Mouse (Mus musculus) R1 (cell line): Measurements from ENCODE around the gene Gm2897.
"Not testable (repeated sequence)": the region's sequence is repeated elsewhere in the genome, so short reads cannot be mapped to it uniquely, and the experiment has no call there.

ENCODE experiments used
- DNase-seq: peaks from one replicate; pipeline ENCODE4 v3.0.0-alpha.2; 2018; ENCODE audit warnings: low read depth, low spot score

Gene Gm2897

DNA sequence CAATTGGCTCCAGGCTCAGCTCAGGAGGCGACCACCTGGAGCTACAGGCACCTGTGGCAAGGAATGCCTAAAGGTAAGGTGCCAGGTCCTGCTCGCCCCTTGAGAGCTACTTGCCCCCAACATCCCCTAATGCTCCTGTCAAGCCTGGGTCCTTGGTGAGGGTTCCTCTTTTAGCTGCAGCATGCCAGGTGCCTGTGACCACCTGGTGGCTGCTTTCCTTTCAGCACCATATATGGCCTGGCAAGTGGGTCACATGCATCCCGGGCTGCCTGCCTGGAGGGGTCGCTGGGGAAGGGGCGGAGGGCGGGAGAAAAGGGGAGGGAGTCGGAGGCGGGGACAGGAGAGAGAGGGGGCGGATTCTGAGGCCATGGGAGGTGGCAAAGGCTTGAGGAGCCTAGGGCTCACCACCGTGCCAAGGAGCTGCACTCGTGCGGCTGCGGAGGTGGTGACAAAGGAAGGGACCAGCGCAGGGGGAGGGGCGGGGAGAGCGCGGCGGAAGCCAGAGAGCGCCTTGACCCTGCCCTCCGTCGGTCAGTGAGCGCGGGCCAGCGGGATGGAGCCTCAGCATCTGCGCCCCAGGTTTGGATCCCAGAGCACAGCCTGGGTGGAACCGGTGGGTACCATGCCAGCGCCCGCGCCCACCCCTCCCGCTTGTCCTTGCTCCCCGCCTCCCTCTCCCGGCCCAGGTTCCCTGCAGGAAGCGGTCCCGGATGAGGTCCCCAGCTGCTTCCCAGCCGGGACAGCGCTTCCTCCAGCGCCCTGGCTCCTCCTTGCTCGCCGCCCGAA, at the start of gene Gm2897:
Gm2897 (plus strand) TSS at position 559 of the 786 bp plus-strand sequence.
- DNase-seq: peak; percentile 19

DNA sequence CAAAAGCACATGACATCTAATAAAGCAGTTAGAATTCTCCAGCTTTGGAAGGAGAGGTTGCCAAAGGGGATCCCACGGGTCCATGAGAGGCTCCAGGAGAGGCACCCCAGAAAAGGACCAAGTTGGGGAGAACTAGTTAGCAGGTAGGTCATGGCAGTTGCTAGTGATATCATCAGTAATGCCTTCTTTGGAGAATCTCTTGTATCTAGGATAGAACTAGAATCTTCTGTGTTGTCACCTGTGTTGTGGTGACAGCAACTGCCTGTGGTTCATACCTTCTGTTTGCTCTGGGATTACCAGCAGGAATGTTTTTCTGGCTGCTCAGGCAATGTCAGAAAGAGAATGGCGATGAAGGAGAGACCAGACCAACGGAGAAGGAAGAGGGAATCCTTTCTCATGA, 19.4 kb upstream of the Gm2897 start, which contains the start of gene Gm2888:
Gm2888 (plus strand) TSS at position 301 of the 400 bp plus-strand sequence.
- not testable (repeated sequence) for DNase-seq

DNA sequence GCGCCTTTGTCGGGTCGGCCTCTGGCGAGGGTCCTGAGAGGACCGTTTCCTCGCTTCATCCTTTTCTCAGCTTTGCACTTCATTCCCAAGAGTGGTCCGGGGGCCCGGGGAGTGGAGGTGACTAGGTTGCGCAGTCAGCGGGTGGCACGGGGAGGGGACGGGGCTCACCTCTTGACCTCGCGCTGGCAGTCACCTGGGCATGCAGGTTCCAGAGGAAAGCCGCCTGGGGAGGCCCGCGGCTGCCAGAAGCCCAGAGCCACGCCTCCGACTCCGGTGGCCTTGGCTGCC, 372 bp downstream of the Gm2897 start:
- peak; percentile 6 for DNase-seq

DNA sequence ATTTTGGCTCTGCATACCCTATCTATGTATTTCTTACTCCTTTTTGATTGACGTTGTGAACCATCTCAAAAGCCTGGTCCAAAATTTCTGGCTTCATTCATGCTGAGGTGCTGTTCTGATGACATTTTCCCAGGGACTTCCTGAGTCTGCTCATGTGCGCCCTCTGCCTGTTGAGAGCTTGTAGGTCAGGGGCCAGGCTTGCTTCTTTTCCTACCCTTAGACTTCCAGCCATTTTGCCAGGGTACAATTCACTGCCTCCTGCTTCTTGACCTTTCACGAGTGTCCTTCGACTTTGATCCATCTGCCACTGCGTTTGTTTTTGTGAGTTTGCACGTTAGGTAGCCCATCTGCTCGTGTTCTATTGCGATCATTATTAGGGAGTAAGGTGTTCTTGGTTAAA, 1.0 kb downstream of the Gm2897 start:
- DNase-seq: not testable (repeated sequence)

DNA sequence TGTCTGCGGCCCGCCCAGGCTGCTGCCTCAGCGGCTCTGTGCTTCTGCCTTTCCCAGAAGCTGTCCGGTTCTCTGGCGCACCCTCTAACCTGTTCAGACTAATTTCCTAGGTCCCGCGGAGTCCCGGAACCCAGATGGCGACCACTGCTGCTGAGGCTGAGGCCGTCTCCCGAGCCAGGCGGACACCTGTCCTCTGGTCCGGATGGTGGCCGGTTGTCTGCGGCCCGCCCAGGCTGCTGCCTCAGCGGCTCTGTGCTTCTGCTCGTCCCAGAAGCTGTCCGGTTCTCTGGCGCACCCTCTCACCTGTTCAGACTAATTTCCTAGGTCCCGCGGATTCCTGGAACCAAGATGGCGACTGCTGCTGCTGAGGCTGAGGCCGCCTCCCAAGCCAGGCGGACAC, 67.0 kb downstream of the Gm2897 start:
- peak; percentile 8 for DNase-seq
